Mouse (Mus musculus): ENCODE measurements around the gene Gm8297. TPM values are rescaled to one million over a fixed set of nuclear protein-coding genes. Genes with fewer than 3 reads are reported as not detected.
"Not testable (repeated sequence)": the region's sequence is repeated elsewhere in the genome, so short reads cannot be mapped to it uniquely, and the experiment has no call there.

The Gm8297 gene
- polyA plus RNA-seq (2015; fragmentation: Nextera tagmentation; extraction: Ambion mirVana) = not detected in 2 replicates

DNA sequence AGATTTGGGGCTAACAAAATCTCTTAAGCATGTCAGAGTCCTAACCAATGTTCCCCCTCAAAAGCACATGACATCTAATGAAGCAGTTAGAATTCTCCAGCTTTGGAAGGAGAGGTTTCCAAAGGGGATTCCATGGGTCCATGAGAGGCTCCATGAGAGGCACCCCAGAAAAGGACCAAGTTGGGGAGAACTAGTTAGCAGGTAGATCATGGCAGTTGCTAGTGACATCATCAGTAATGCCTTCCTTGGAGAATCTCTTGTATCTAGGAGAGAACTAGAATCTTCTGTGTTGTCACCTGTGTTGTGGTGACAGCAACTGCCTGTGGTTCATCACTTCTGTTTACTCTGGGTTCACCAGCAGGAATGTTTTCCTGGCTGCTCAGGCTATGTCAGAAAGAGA, at the start of gene Gm8297:
Gm8297 (plus strand) TSS at position 301 of the 400 bp plus-strand sequence.
- not testable (repeated sequence) for H3K9ac ChIP-seq; H3K4me3 ChIP-seq; H3K4me1 ChIP-seq; H3K27ac ChIP-seq; ATAC-seq; H3K4me2 ChIP-seq; H3K36me3 ChIP-seq (ENCODE audit: poor library complexity, severe bottlenecking); H3K27me3 ChIP-seq; H3K9me3 ChIP-seq (replicated peaks)

- not testable (repeated sequence) for H3K4me3 ChIP-seq; H3K9me3 ChIP-seq (replicated peaks); H3K27ac ChIP-seq; H3K27me3 ChIP-seq; H3K9ac ChIP-seq; H3K4me2 ChIP-seq; H3K36me3 ChIP-seq (ENCODE audit: poor library complexity, severe bottlenecking); ATAC-seq; H3K4me1 ChIP-seq
- 75% methylated on average over 1 of the region's 2 CpGs for WGBS
Measured at GRCm38 (mm10) chr14:5015591-5015990, 31.9 kb downstream of the Gm8297 start, which contains the start of gene Gm3298. Gm3298 (plus strand) TSS chr14:5015891.

Other genes with a start within 250 kb of the Gm8297 start
- gene Gm9602, start 207.6 kb upstream of the Gm8297 start, polyA plus RNA-seq (2015; fragmentation: Nextera tagmentation; extraction: Ambion mirVana) = not detected in 2 replicates
- not detected in 2 replicates for gene Gm3269, start 145.8 kb upstream of the Gm8297 start, polyA plus RNA-seq (2015; fragmentation: Nextera tagmentation; extraction: Ambion mirVana)
- gene Gm3264, start 128.4 kb upstream of the Gm8297 start, polyA plus RNA-seq (2015; fragmentation: Nextera tagmentation; extraction: Ambion mirVana) = 1.4 and 1.9 TPM in 2 replicates
- gene Gm3278, start 91.5 kb upstream of the Gm8297 start, polyA plus RNA-seq (2015; fragmentation: Nextera tagmentation; extraction: Ambion mirVana) = not detected in 2 replicates
- not detected in 2 replicates for gene Gm3298, start 32.0 kb downstream of the Gm8297 start, polyA plus RNA-seq (2015; fragmentation: Nextera tagmentation; extraction: Ambion mirVana)
- gene 4930555G01Rik, start 66.7 kb downstream of the Gm8297 start, polyA plus RNA-seq (2015; fragmentation: Nextera tagmentation; extraction: Ambion mirVana) = not detected in 2 replicates
- gene Gm8281, start 87.1 kb downstream of the Gm8297 start, polyA plus RNA-seq (2015; fragmentation: Nextera tagmentation; extraction: Ambion mirVana) = 3.1 and 4.4 TPM in 2 replicates
- gene Gm8279, start 147.6 kb downstream of the Gm8297 start, polyA plus RNA-seq (2015; fragmentation: Nextera tagmentation; extraction: Ambion mirVana) = not detected in 2 replicates
- gene Gm3317, start 180.6 kb downstream of the Gm8297 start, polyA plus RNA-seq (2015; fragmentation: Nextera tagmentation; extraction: Ambion mirVana) = not detected in 2 replicates
- gene Gm8271, start 201.9 kb downstream of the Gm8297 start, polyA plus RNA-seq (2015; fragmentation: Nextera tagmentation; extraction: Ambion mirVana) = not detected in 2 replicates

Data from forebrain, embryonic 13.5 days (tissue).